Mouse (Mus musculus): Measurements from ENCODE around the gene Dgki.

The Dgki gene

DNA sequence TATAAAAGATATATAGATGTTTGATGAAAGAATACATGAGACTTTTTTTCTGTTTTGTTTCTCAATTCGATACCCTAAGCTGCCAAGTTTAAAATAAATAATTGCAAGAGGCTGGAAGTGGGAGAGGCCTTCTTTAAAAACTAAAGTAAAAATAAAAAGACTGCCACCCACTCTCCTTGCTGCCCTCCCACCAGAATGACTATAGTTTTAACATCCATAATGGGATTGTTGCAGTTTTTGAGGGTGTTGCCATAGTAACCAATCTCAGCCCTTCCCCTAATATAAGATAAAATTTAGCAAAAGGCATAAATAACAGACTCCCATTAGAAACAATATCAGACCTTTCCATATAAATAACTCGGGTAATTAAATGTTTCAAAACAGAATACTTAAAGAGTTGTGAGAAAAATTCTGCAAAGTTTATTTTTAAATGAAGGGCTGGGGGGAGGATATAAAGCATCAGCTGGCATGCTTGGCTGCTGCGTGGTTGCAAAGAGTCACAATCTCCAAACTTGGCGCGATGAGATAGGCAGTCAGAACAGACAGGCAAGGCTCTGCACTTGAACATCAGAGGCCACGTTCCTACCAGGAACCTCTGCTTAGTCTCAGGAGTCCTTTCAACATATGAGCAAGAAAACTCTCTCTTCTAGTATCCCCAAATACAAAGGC lies 57.8 kb downstream of the Dgki start:
- no peak for DNase-seq (ENCODE audit: inconsistent ontology term)

DNA sequence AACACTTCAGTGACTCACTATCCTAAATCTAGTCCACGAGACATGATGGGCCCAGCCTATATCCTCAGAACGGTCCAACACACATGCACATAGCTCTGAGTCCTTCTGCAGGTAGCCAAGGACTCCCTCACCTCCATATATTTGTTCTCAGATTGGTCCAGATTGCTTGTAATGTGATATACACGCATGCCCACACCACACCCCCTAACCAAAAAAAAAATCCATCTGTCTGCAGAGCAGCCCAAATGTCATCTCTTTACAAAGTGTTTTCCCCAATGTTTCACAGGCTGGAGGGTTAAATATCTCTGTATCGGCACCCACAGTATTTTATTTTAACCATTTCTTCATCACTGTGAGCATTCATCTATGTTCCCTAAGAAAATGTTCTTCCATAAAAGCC lies 58.5 kb downstream of the Dgki start:
- DNase-seq (ENCODE audit: inconsistent ontology term): no peak

- DNase-seq (ENCODE audit: inconsistent ontology term): peak; percentile 71
Measured at GRCm38 (mm10) chr6:37240140-37240539, 59.8 kb downstream of the Dgki start.

- DNase-seq (ENCODE audit: inconsistent ontology term): no peak
Measured at GRCm38 (mm10) chr6:37236893-37237292, 63.1 kb downstream of the Dgki start.

DNA sequence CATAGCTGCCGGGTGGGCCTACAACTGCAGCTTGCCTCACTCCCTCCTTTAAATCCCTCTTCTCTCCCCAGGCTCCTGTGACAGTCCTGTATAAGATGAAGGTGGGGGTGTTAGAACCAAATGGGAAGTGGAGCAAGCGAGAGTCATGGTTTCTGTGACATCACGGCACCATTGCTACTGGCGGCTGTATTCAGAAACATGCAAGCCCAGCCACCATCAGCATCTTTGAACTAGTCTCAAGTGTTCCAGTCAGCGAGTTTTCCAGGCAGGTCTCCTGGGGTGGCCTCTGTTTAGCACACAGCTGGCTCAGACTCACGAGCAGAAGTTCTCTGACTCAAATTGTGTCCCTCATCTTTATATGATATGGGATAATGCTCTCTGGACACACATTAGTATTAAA lies 68.8 kb downstream of the Dgki start:
- DNase-seq (ENCODE audit: inconsistent ontology term): no peak

DNA sequence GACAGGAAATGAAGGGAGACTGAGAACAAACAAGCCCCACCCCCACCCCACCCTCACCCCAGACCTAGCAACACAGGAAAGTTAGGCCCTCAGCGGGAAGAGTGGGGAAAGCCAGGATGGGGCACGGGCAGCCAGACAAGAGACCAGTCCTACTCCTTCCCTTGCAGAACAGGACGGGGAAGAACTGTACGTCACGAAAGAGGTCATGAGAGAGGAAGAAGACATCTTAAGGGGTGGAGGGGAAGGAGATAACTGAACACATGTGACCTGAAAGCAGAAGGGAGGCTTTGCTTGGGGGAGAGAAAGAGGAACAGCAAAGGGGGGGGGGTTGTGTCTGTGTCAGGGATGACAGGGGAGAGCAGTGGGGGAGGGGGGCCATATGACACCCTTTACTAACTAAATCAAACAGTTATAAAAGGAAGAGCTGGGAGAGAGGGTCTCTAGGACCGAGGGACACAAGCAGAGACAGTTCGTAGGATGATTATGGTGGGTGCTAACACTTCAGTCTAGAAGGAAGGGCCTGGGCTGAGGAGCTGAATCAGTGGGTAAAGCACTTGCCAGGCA lies 77.0 kb downstream of the Dgki start:
- DNase-seq (ENCODE audit: inconsistent ontology term): no peak

- no peak for DNase-seq (ENCODE audit: inconsistent ontology term)
Measured at GRCm38 (mm10) chr6:37222016-37222415, 78.0 kb downstream of the Dgki start.

DNA sequence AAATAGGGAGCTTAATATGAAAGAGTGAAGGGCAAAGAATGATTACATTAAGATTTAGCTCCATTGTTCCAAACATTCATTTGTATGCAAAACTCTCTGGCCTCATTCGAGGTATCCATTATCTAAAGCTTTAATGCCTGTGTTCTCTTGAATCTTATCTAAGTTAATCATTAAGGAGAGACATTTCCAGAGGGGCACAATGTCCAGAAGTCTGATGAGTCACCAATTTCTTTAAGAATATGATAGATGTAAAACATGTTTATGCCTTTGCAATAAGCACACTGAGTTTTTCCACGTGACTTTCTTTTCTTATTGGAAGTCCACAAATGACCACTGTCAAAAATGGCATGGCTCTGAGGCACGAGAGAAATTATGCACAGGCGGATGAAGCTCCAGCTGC lies 80.9 kb downstream of the Dgki start:
- no peak for DNase-seq (ENCODE audit: inconsistent ontology term)

DNA sequence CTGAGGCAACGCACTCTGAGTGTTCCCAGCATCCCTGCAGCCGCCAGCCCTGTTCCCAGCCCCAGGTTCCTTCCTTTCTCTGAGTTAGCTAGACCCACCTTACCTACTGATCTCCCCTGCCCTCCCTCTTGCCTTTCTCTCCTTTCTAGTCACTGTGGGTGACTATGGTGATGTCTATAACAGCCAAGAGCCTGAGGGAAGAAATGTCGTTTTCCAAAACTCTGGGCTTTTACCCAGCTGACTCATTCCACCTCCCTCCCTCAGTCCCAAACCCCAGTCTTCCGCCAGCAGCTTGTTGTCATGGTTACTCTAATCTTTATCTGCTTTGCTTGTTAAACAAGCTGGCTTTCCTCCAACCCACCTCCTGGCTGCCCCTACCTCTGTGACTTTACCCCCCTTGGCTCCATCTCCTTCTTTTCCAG lies 83.6 kb downstream of the Dgki start:
- peak; percentile 83 for DNase-seq (ENCODE audit: inconsistent ontology term)

DNA sequence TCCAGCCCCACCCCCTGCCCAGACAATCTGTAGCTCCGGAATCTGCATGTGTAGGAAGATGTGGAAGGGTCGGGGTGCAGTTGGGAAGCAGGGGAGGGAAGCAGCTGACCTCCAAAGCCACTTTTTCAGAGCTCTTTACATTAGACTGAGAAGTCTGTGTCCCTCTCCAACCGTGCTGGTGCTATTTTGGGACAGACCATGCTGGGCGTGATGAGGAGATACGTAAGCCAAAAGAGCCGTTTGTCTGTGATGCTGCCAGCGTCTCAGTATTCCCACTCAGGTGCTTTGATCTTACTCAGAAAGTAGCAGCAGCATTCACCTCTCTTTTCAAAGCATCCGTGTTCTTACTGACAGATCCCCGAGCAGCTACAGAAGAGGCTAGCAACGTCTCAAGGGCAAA lies 84.3 kb downstream of the Dgki start:
- no peak for DNase-seq (ENCODE audit: inconsistent ontology term)

DNA sequence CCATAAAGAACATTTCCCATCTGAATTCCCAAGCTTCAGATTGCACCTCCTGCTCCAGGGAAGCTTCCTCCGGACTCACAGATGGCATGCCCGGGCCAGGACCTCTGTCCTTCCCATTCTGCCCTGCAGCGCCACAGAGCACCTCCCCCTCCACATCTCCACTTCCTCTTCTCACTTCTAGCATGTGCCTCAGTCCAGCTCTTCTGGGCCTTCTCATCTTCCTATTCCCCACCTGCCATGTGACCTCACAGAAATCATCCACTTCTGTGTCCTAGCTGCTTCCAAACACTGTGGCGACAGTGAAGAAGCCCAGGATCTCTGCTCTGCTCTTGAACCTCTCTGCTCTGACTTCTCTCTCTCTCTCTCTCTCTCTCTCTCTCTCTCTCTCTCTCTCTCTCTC lies 87.1 kb downstream of the Dgki start:
- no peak for DNase-seq (ENCODE audit: inconsistent ontology term)

DNA sequence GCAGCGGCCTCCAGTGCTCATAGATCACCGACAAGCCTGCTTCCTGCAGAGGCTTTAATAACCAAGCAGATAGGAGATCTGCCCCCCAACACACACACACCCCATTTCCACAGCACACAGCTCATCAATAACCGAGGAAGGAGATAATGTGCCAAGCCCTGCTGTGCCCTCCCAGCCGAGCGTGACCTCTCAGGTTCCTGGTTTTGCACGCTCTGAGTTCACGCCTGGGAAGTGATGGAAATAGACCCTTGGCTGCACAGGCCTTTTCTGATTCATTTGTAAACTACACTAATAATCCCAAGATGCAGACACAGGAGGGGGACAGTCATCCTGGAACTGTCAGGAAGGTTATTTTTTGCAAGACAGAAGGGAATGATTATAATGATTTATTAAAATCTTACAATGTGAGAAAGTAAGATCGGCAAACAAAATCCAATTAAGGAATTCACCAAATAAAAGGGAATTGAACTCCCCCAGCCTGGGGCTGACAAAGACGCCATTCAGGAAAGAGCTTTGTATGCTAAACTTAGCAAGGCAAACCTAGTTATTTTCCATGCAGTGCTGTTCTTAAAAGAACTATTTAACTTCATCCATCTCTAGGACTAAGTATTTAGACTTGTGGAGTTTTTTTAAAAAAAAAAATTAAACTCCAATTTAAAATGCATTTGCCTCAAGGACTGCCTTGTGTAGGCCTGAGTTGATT lies 88.3 kb downstream of the Dgki start:
- DNase-seq (ENCODE audit: inconsistent ontology term): peak; percentile 26

- DNase-seq (ENCODE audit: inconsistent ontology term): peak; percentile 33
Measured at GRCm38 (mm10) chr6:37202901-37203300, 97.1 kb downstream of the Dgki start.

DNA sequence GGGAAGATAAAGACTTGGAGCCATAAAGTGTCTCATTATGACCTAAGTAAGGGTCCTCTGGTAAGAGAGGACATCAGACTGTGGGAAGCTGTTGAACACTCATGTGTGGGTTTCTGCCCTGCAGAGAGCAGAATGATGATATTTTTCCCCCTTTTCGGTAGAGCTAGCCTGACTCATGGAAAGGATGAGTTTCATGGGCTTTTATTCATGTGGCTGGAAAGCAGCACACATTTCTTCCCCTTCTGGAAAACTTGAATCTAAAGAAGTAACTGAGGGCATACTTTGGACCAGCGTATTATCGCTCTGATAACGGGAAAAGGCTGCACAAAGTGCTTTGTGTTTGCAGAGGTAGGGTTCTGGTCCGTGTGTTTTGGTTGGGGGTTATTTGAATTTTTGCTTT lies 99.1 kb downstream of the Dgki start:
- DNase-seq (ENCODE audit: inconsistent ontology term): no peak

DNA sequence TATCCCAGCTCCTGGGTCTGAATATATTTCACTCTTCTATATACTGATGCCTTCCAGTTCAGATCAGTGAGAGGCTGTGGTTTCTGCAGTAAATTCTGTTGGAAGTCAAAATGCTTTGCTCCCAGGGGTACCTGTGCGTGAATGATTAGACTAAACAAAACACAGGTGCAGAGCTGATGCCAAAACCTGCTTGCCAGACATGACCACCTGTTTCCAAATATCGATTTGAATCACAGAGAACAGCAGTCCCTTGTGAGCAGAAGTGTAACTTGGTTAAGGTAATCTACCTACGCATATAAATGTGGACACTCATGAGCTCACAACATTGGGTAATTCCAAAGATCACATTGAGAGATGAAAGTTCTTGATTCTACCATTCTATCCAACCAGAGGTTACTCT lies 100.5 kb downstream of the Dgki start:
- DNase-seq (ENCODE audit: inconsistent ontology term): no peak

DNA sequence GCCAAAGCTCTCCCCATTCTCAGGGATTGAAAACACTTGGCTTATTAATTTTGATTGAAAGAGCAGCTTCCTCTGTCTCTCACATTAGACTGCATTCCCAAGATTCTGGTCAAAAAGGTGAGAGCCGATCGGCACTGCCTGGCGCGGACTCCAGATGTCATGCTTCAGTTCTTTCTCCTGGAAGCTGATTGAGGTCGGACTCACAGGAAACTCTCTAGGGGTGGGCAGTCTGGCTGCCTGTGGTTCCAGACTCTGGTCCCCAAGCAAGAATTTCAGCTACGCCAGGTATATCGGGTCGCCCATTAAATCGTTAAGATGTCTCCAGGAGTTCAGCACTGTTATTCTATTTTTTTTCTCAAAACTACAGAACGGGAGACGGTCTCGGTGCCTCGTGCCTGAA lies 102.2 kb downstream of the Dgki start:
- DNase-seq (ENCODE audit: inconsistent ontology term): no peak

- no peak for DNase-seq (ENCODE audit: inconsistent ontology term)
Measured at GRCm38 (mm10) chr6:37196870-37197269, 103.1 kb downstream of the Dgki start.

DNA sequence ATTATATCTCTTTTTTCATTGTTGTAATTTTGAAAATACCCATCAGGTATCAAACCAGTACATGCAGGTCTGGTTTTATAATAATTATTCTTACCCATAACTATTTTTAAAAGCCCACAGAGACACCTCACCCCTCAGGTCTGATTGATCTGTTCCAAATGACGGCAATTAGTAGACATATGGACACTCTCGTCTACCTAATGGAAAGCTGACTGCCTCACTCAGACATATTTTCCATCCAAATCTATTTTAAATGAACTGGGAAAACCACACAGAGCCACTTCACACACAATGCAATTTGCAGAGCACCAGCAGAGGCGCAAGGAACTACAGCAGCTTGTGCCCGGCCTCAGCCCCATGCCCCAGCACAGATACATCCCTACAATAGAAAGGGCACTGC lies 104.2 kb downstream of the Dgki start:
- no peak for DNase-seq (ENCODE audit: inconsistent ontology term)

DNA sequence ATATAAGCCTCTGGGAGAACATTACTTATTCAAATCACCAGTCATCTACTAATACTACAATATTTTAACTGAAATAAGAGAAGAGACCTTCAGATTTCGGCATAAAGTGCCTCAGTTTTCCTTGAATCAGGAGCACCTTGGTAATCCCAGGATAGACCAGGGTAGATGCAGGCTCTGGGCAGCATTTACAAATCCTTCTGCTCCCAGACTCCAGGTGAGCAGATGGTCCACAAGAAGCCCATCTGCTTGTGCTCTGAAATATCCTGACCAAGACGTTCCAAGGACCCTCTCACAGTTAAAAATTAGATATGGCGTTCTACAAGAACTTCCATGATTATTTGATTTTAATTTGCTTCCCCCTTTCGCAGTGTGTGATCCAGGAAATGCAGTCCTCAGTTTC lies 118.0 kb downstream of the Dgki start:
- no peak for DNase-seq (ENCODE audit: inconsistent ontology term)

GRCm38 (mm10) chr6:37171149-37171832 lies 128.7 kb downstream of the Dgki start:
- DNase-seq (ENCODE audit: inconsistent ontology term): no peak

DNA sequence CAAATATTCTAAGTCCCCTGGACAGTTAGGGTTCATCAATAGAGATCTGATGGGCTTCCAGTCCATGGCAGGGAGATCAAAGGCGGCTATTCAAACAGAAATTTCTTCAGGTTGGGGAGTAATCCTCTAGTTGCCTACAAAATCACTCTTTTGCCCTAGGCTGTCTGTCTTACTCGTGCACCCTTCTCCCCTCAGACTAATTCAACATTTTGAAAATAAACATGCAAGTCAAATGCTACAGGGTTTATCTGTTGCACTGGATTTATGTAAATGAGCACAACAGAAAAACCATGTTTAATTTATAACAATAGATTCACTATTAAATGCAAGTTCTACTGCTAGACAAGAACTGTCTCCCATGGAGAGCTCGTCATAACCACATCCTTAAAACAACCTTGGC lies 141.1 kb downstream of the Dgki start:
- no peak for DNase-seq (ENCODE audit: inconsistent ontology term)

DNA sequence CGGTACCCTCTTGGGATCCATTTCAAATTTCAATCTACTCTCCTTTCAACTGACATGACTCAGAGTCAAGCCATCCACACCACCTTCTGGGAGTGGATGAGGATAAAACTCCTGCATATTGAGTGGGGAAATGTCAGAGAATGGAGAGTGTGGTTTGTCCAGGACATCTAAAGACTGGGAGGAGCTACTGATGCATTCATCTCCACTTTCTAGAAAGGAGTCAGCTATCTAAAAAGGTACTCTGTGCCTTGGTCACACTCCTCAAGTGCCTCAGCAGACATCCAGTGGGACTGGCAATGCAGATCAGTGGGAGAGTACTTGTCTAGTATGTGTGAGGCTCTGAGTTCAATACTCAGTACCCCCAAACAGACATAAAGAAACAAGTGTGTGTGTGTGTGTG lies 145.9 kb downstream of the Dgki start:
- DNase-seq (ENCODE audit: inconsistent ontology term): no peak

DNA sequence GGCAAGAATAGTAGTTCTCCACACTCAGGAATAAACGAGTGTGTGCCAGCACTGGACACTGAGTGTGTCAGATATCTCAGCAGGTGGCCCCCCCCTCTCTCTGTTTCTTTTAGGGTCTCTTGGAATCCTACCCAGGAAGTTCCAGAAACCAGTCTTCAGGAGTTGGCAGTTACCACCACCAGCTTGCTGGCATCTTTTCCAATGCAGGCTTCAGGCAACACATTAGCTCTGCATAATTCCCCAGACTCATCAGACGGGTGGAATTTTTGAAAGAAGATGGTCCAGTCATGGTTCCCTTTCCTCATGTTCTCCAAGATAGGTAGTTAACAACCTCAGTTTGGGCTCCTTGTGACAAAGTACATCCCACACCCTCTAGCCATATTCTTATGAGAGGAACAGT lies 149.5 kb downstream of the Dgki start:
- no peak for DNase-seq (ENCODE audit: inconsistent ontology term)

Measured in Muller cell, postnatal 12 days (primary cell).